Mouse (Mus musculus): ENCODE results near the gene Efcab2. TPM values are rescaled to one million over a fixed set of nuclear protein-coding genes. Genes with fewer than 3 reads are reported as not detected.
"Not testable (repeated sequence)": the region's sequence is repeated elsewhere in the genome, so short reads cannot be mapped to it uniquely, and the experiment has no call there.

Gene Efcab2
- polyA plus RNA-seq, 1 experiment from 2014 or later = 2.4 TPM

DNA sequence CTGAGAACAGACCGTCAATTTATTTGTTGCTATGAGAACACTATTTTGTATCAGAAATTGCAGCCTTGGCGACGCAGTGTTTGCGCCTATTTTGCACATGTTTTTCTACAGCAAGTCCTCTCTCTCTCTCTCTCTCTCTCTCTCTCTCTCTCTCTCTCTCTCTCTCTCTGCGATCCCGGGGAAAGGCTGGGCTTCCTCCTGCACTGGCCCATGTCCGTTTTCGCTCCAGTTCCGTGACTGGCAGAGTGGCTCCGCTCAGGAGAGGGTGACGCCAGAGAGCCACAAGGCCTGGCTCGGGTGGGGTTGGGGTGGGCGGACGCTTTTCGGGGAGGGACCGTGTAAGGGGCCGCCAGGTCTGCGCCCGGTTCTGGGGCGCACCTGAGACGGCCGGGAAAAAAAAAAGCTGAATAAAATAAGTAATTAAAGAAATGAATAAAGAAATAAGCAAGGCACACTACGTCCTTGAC is 407 bp upstream of the Efcab2 start:
- H3K27me3 ChIP-seq = no peaks in the 10 kb centered on the region
- WGBS (ENCODE audit: insufficient replicate concordance) = under 1% methylated on average over 23 of the region's 23 CpGs

DNA sequence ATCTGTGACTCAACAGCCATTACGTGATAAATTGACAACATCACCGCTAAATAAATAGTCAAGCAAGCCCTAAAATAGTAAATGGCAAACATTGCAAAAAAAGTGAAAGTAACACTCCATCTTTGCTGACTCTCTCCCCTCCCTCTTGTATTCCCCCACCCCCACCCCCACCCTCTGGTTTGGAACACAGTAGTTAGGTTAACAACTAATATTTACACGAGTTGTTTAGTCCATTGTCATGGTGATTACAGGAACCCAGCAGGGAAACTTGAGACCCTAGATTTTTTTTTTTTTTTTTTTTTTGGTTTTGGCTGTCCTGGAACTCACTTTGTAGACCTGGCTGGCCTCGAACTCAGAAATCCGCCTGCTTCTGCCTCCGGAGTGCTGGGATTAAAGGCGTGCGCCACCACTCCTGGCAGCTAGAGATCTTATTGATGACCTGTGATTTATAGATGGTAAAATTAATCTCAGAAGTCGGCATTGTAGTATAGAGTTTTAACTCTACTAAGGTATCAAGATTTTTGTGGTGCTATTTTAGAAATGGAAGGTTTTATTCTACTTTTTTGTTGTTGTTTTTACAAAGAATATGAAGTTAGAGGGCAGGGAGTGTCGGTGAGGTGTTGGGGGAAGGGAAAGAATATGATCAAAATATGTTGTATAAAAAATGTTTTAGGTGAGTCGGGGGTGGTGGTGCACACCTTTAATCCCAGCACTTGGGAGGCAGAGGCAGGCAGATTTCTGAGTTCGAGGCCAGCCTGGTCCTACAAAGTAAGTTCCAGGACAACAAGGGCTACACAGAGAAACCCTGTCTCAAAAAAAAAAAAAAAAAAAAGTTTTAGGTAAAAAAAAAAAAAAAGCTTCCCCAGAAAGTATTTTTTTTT is 1.1 kb downstream of the Efcab2 start:
- H3K4me3 ChIP-seq (replicated peaks) = peak overlapping the region; percentile 84
- peaks cover 20% of the 10 kb centered on the region for H3K4me1 ChIP-seq (replicated peaks)
- 58% methylated on average over 12 of the region's 12 CpGs for WGBS (ENCODE audit: insufficient replicate concordance)
- peak overlapping the region; percentile 98 for H3K27ac ChIP-seq (replicated peaks)
- H3K36me3 ChIP-seq (replicated peaks) = no peaks in the 10 kb centered on the region
- no peaks in the 10 kb centered on the region for H3K27me3 ChIP-seq
- peak overlapping the region; percentile 76 for H3K4me2 ChIP-seq
- no peaks in the 10 kb centered on the region for H3K9me3 ChIP-seq (replicated peaks)
- peak overlapping the region; percentile 98 for H3K9ac ChIP-seq
- 0 out of 2 replicates have a peak, but pooled peaks have one; percentile 0 for ATAC-seq (ENCODE audit: insufficient read depth)

More for the DNA sequence above, 407 bp upstream of the Efcab2 start:
- Histone ChIP-seq H3K27ac (replicated peaks) (peak overlapping the region; percentile 98), H3K9ac (peak overlapping the region; percentile 98), H3K4me2 (peak overlapping the region; percentile 76), H3K4me3 (replicated peaks) (peak overlapping the region; percentile 84), H3K4me1 (replicated peaks) (peaks cover 31% of the 10 kb centered on the region), H3K9me3 (replicated peaks) (no peaks in the 10 kb centered on the region), H3K36me3 (replicated peaks) (no peaks in the 10 kb centered on the region)
- peak; percentile 80 for ATAC-seq (ENCODE audit: insufficient read depth)

GRCm38 (mm10) chr1:178407651-178408050 is 1.8 kb downstream of the Efcab2 start:
- no peaks in the 10 kb centered on the region for H3K9me3 ChIP-seq (replicated peaks)
- WGBS (ENCODE audit: insufficient replicate concordance) = 88% methylated on average over 2 of the region's 2 CpGs

DNA sequence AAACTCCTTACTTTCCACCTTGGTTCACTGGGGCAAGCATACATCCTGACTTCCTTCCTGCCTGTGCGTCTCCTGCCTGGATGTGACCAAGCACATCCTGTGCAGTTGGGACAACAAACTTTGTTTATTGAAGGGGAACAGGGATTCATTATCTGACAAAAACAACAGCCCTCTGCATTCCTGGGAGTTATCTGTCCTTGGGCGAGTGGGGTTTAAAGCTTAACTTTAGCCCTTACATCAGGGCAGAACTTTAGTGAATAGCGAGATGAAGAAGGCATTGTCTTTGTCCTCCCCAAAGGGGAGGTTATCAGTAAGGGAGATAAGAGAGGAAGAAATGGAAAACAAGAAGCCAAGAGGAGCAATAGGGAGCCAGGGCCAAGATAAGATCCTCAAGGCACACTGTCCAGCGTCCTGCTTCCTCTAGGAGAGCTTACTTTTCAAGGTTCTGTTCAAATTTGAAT is 3.0 kb downstream of the Efcab2 start:
- no peaks in the 10 kb centered on the region for H3K36me3 ChIP-seq (replicated peaks)
- H3K27ac ChIP-seq (replicated peaks) = no peak overlapping the region
- no peaks in the 10 kb centered on the region for H3K27me3 ChIP-seq
- no peak overlapping the region for H3K9ac ChIP-seq
- no peak for ATAC-seq (ENCODE audit: insufficient read depth)
- H3K4me1 ChIP-seq (replicated peaks) = peaks cover 11% of the 10 kb centered on the region
- H3K4me2 ChIP-seq = no peak overlapping the region
- H3K9me3 ChIP-seq (replicated peaks) = no peaks in the 10 kb centered on the region
- 40% methylated on average over 4 of the region's 4 CpGs for WGBS (ENCODE audit: insufficient replicate concordance)
- H3K4me3 ChIP-seq (replicated peaks) = no peak overlapping the region

More at GRCm38 (mm10) chr1:178407651-178408050, 1.8 kb downstream of the Efcab2 start:
- Histone ChIP-seq H3K27me3 (no peaks in the 10 kb centered on the region), H3K4me1 (replicated peaks) (peaks cover 13% of the 10 kb centered on the region), H3K27ac (replicated peaks) (no peak overlapping the region), H3K36me3 (replicated peaks) (no peaks in the 10 kb centered on the region), H3K4me2 (no peak overlapping the region), H3K4me3 (replicated peaks) (no peak overlapping the region), H3K9ac (no peak overlapping the region)
- ATAC-seq (ENCODE audit: insufficient read depth) = no peak

DNA sequence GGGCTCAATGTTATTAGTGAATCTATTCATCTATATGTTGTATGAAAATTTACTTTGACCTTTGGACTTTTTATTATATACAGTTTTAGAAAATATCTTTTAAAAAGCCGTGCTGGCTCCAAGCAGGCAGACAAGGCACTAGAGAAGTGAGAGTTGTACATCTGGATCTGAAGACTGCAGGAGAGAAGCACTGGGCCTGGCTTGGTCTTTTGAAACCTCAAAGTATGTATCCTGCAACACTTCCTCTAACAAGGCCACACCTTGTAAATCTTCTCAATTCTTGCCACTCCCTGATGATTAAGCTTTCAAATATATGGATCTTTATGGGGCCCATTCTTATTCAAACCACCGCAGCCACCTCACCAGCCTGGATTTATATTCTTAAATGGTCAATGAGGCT is 7.5 kb downstream of the Efcab2 start:
- WGBS (ENCODE audit: insufficient replicate concordance) = 64% methylated on average over 2 of the region's 2 CpGs
- not testable (repeated sequence) for H3K27ac ChIP-seq (replicated peaks); ATAC-seq (ENCODE audit: insufficient read depth)

GRCm38 (mm10) chr1:178419608-178420007 is 13.7 kb downstream of the Efcab2 start:
- H3K27ac ChIP-seq (replicated peaks) = no peak overlapping the region
- no peaks in the 10 kb centered on the region for H3K36me3 ChIP-seq (replicated peaks)
- WGBS (ENCODE audit: insufficient replicate concordance) = 71% methylated on average over 2 of the region's 2 CpGs
- no peak overlapping the region for H3K9ac ChIP-seq
- H3K9me3 ChIP-seq (replicated peaks) = no peaks in the 10 kb centered on the region
- H3K4me1 ChIP-seq (replicated peaks) = no peaks in the 10 kb centered on the region
- ATAC-seq (ENCODE audit: insufficient read depth) = no peak
- H3K4me3 ChIP-seq (replicated peaks) = no peak overlapping the region
- no peak overlapping the region for H3K4me2 ChIP-seq
- H3K27me3 ChIP-seq = no peaks in the 10 kb centered on the region

More for the DNA sequence above, 7.5 kb downstream of the Efcab2 start:
- not testable (repeated sequence) for H3K9ac ChIP-seq; H3K27me3 ChIP-seq; H3K4me1 ChIP-seq (replicated peaks); H3K36me3 ChIP-seq (replicated peaks); H3K4me3 ChIP-seq (replicated peaks); H3K4me2 ChIP-seq; H3K9me3 ChIP-seq (replicated peaks)

GRCm38 (mm10) chr1:178423662-178424061 is 17.8 kb downstream of the Efcab2 start:
- Histone ChIP-seq H3K4me2 (no peak overlapping the region), H3K9me3 (replicated peaks) (no peaks in the 10 kb centered on the region), H3K4me1 (replicated peaks) (no peaks in the 10 kb centered on the region), H3K9ac (no peak overlapping the region), H3K27ac (replicated peaks) (no peak overlapping the region), H3K4me3 (replicated peaks) (no peak overlapping the region), H3K27me3 (no peaks in the 10 kb centered on the region), H3K36me3 (replicated peaks) (no peaks in the 10 kb centered on the region)
- ATAC-seq (ENCODE audit: insufficient read depth) = no peak
- 77% methylated on average over 1 of the region's 1 CpGs for WGBS (ENCODE audit: insufficient replicate concordance)

- ATAC-seq (ENCODE audit: insufficient read depth) = no peak
- WGBS (ENCODE audit: insufficient replicate concordance) = 46% methylated on average over 4 of the region's 4 CpGs
- H3K9ac ChIP-seq = no peak overlapping the region
- H3K9me3 ChIP-seq (replicated peaks) = no peaks in the 10 kb centered on the region
- H3K4me2 ChIP-seq = no peak overlapping the region
- H3K36me3 ChIP-seq (replicated peaks) = no peaks in the 10 kb centered on the region
- H3K27ac ChIP-seq (replicated peaks) = 0 out of 2 replicates have a peak overlapping the region, but pooled peaks have one; percentile 24
- H3K27me3 ChIP-seq = no peaks in the 10 kb centered on the region
- H3K4me1 ChIP-seq (replicated peaks) = peaks cover 29% of the 10 kb centered on the region
- no peak overlapping the region for H3K4me3 ChIP-seq (replicated peaks)
Measured at GRCm38 (mm10) chr1:178431619-178432444, 25.9 kb downstream of the Efcab2 start.

DNA sequence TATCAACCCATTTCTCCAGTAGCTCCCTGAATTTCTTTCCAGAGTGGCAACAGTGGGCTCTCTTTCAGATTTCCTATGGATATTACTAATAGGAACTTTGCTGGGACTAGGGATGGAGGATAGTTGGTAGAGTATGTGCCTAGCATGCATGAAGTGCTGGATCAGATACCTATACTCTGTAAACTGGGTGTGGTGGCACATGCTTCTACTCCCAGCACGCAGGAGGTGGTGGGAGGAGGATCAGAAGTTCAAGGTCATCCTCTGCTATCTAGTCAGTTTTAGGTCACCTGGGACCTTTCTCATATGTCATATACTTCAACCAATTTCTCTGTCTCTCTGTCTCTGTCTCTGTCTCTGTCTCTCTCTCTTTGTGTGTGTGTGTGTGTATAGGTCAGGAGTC is 27.7 kb downstream of the Efcab2 start:
- no peak overlapping the region for H3K9ac ChIP-seq
- H3K27me3 ChIP-seq = no peaks in the 10 kb centered on the region
- H3K27ac ChIP-seq (replicated peaks) = no peak overlapping the region
- ATAC-seq (ENCODE audit: insufficient read depth) = no peak
- no peak overlapping the region for H3K4me2 ChIP-seq
- 21% methylated on average over 1 of the region's 1 CpGs for WGBS (ENCODE audit: insufficient replicate concordance)
- no peak overlapping the region for H3K4me3 ChIP-seq (replicated peaks)
- H3K4me1 ChIP-seq (replicated peaks) = peaks cover 29% of the 10 kb centered on the region
- no peaks in the 10 kb centered on the region for H3K36me3 ChIP-seq (replicated peaks)
- no peaks in the 10 kb centered on the region for H3K9me3 ChIP-seq (replicated peaks)

DNA sequence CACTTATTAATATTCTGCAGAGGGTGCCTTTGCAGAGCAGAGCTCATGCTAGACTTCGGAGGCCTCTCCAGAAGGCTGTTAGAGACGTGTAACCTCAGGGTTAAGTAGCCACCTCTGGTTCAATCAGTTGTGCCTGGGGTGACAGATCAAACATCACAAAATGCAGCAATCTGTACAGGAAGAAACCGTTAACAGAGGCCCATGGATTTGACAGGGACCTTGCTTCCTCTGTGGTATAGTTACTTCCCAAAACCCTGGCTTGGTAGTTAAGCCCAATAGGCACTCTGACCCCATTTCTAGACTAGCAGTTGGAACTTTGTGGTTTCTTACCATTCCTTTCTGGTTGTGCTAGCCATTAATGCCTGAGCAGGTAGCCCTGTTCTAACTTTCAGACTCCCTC is 38.5 kb downstream of the Efcab2 start:
- Histone ChIP-seq H3K27ac (replicated peaks) (no peak overlapping the region), H3K9me3 (replicated peaks) (no peaks in the 10 kb centered on the region)
- WGBS (ENCODE audit: insufficient replicate concordance) = 26% methylated on average over 3 of the region's 3 CpGs

DNA sequence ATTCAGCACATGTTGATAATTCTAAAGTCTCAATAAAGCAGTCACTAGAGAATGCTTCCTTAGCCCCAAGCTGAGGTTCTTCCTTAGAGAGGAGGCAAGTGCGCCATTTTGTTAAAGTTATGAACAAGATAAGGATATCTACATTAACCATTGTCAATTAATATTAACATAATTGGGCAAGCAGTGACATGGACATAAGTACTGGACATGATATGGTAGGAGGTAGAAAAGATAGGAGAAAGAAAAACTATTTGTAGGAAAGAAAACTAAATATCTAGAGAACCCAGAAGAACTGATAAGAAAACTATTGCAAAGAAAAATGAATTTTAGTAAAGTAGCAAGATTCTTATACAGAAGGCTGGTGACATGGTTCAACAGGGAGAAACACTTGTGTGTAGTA is 41.2 kb downstream of the Efcab2 start:
- Histone ChIP-seq H3K9ac (no peak overlapping the region), H3K4me1 (replicated peaks) (peaks cover 21% of the 10 kb centered on the region), H3K36me3 (replicated peaks) (no peaks in the 10 kb centered on the region), H3K4me3 (replicated peaks) (no peak overlapping the region), H3K27ac (replicated peaks) (no peak overlapping the region; the same call in 1 of the 2 replicates), H3K9me3 (replicated peaks) (no peaks in the 10 kb centered on the region), H3K27me3 (no peaks in the 10 kb centered on the region), H3K4me2 (no peak overlapping the region)
- no peak for ATAC-seq (ENCODE audit: insufficient read depth)
- WGBS (ENCODE audit: insufficient replicate concordance) = 28% methylated on average over 1 of the region's 1 CpGs

More for the DNA sequence above, 38.5 kb downstream of the Efcab2 start:
- H3K4me1 ChIP-seq (replicated peaks) = peaks cover 21% of the 10 kb centered on the region
- ATAC-seq (ENCODE audit: insufficient read depth) = no peak
- H3K36me3 ChIP-seq (replicated peaks) = no peaks in the 10 kb centered on the region
- no peak overlapping the region for H3K9ac ChIP-seq
- H3K4me2 ChIP-seq = no peak overlapping the region
- H3K27me3 ChIP-seq = no peaks in the 10 kb centered on the region
- H3K4me3 ChIP-seq (replicated peaks) = no peak overlapping the region

All from liver, embryonic 15.5 days (tissue).